Mouse (Mus musculus): ENCODE measurements around the gene Kcnd3. TPM values are rescaled to one million over a fixed set of nuclear protein-coding genes. Genes with fewer than 3 reads are reported as not detected.

Gene Kcnd3
- total RNA-seq, 4 experiments from 2014 or later = 0.05 to 0.18 (median 0.14) TPM

DNA sequence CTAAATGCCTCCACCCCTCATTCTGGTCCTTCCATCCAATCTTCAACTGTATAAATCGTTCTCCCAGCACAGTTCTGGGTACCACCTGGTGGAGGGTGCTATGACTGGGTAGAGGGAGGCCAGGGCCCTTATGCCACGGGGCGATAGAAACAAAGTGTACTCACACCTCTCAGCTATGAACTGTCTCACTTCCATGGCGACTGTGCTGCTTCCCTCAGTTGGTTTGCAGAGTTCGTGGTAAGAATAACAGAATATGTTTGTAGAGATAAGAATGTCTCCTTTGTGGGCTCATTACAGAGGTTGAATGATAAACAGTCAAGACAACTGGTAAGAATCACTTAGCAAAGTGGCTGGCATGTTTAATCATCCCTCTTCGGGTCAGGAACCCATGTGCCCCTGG is 68.3 kb downstream of the Kcnd3 start:
- no peak for DNase-seq (ENCODE audit: low spot score in 2 of 2)

- peak in 1 of 2 experiments; percentile 25 for DNase-seq (ENCODE audit: low spot score in 2 of 2)
These were observed 69.1 kb downstream of the Kcnd3 start for GRCm38 (mm10) chr3:105521178-105521631.

DNA sequence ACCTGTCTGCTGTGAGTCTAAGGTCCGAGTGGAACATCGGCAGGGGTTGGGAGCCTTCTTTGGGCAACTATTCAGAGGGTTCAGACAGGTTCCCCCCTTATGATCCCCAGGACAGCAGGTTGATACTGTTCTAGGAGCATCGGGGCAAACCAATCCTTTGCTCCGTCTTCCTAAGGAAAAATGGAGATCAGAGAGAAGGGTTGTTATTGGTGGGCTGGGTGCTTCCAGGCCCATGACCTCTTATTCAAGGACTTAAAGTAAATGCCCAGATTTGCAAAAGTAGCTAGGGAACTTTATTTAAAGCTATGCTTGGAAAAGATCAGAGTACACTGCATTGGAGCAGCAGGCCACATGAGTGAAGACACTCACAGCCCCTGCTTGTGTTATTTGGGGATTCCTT is 69.5 kb downstream of the Kcnd3 start:
- DNase-seq (ENCODE audit: low spot score in 2 of 2) = no peak

DNA sequence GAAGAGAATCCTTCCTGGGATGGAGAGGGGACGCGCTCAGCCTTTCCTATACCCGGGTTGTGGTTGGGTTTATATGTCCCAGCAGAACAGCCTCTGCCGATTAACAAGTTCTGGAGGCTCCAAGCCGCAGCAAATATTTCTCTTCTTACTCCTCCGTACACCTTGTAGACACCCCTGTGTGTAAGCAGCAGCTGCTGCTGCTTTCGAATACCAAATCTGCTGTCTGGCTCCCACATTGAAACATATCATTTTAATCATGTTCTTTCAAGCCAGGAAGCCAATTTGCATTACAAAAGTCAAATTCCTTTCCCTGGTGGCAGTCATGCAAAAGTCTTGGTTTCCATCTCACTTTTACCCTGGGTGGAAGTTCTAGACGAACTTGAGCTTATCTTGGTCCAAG is 76.7 kb downstream of the Kcnd3 start:
- no peak for DNase-seq (ENCODE audit: low spot score in 2 of 2)

DNA sequence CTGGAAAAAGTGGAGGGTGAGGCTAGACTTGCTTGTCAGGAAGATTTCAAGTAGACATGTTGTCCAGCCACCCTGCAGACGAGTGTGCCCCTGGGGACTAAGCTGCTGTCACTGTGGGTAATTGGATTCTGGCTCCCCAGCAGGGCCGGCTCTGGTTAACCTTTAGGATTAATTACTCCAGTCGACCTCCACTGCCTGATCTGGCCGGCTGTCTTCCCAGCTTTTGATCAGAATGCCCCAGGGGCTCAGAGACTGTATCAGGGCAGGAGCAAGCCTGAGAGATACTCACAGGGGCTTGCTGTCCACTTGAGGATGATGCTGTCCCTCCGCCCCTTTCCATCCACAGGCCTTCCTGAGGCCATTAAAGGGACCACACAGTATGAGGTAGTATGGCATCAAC is 77.6 kb downstream of the Kcnd3 start:
- DNase-seq (ENCODE audit: low spot score in 2 of 2) = no peak

GRCm38 (mm10) chr3:105530363-105531130 is 78.4 kb downstream of the Kcnd3 start:
- DNase-seq (ENCODE audit: low spot score in 2 of 2) = no peak

- DNase-seq (ENCODE audit: low spot score in 2 of 2) = no peak
These were observed 86.3 kb downstream of the Kcnd3 start for GRCm38 (mm10) chr3:105538406-105538805.

GRCm38 (mm10) chr3:105538819-105539607 is 86.9 kb downstream of the Kcnd3 start:
- no peak for DNase-seq (ENCODE audit: low spot score in 2 of 2)

GRCm38 (mm10) chr3:105542741-105543140 is 90.6 kb downstream of the Kcnd3 start:
- DNase-seq (ENCODE audit: low spot score in 2 of 2) = no peak

DNA sequence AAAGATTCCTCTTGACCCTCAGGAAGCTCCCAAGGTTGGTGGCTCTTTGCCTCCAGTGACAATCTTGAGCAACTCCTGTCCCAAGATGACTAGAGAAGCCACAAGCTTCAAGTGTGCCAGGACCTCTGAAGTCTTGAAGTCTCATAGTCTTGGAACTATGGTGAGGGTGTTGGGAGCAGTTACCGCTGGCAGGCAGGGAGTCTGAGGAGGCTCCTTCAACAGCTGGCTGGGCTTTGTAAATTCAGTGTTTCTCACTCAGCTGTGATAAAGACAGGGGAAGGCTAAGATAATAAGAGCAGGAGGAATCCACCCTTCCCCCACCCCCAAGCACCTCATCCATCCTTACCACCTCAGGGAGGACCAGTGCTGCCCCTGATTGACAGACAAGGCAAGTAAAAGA is 92.0 kb downstream of the Kcnd3 start:
- no peak for DNase-seq (ENCODE audit: low spot score in 2 of 2)

- no peak for DNase-seq (ENCODE audit: low spot score in 2 of 2)
These were observed 94.5 kb downstream of the Kcnd3 start for GRCm38 (mm10) chr3:105546611-105547071.

GRCm38 (mm10) chr3:105548074-105548771 is 96.1 kb downstream of the Kcnd3 start:
- DNase-seq (ENCODE audit: low spot score in 2 of 2) = no peak

DNA sequence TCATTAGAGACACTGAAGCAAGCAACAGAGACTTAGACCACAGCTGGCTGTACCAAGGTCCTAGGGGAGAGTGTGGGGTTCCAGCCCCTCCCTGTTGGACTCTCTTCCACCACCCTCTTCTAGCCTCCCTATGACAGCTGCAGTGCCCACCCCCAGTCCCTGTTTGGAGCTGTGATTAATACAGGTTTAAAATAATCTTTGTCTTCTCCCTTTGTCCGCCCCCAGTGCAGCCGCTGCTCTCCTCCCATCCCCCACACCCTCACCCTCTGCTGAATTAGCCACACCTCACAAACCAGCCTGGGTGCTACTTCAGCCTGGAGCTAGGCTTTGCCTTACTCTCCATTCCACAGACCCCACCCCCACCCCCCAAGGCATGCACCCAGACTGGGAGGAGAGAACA is 107.3 kb downstream of the Kcnd3 start:
- no peak for DNase-seq (ENCODE audit: low spot score in 2 of 2)

- no peak for DNase-seq (ENCODE audit: low spot score in 2 of 2)
These were observed 114.8 kb downstream of the Kcnd3 start for GRCm38 (mm10) chr3:105566973-105567372.

GRCm38 (mm10) chr3:105567472-105567871 is 115.3 kb downstream of the Kcnd3 start:
- no peak for DNase-seq (ENCODE audit: low spot score in 2 of 2)

- no peak for DNase-seq (ENCODE audit: low spot score in 2 of 2)
These were observed 116.3 kb downstream of the Kcnd3 start for GRCm38 (mm10) chr3:105568403-105568802.

- DNase-seq (ENCODE audit: low spot score in 2 of 2) = no peak
These were observed 116.7 kb downstream of the Kcnd3 start for GRCm38 (mm10) chr3:105568851-105569250.

DNA sequence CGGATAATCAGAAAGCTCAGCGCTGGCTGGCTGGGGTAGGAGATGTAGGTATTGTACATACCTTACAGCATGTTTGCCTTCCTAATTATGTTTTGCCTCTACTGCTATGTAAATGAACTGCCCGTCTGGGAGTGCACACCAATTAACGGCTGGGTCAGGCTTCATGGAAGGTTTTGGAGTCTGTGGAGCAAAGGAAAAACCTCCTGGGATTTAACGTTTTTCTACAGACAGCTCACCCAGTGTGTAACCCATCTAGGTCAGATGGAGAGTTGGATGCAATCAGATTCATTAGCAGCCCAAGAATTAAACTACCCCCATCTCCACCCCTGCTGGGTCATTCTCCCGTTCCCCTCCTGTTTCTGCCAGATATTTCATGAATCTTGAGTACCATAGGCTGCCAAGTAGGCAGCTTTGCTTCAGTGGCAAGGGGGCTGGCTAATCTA is 117.2 kb downstream of the Kcnd3 start:
- DNase-seq (ENCODE audit: low spot score in 2 of 2) = no peak

DNA sequence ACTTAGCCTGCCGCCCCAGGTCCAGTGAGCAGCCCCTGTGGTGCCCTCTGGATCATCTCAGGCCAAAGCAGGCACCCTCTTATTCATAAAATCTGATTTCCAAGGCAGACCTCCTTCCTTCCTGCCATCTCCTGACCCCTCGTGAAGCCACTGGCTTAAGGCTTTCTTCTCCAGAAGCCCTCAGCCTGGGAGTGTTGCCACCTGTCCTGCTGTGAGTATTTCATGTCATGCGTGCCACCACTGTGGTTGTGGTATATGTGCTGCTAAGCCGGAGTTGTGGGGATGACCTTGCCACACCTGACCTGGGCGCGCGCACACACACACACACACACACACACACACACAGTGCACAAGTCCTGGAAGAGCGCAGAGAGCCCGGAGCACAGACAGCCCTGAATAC is 117.8 kb downstream of the Kcnd3 start:
- DNase-seq (ENCODE audit: low spot score in 2 of 2) = no peak

GRCm38 (mm10) chr3:105570818-105571217 is 118.7 kb downstream of the Kcnd3 start:
- DNase-seq (ENCODE audit: low spot score in 2 of 2) = no peak

DNA sequence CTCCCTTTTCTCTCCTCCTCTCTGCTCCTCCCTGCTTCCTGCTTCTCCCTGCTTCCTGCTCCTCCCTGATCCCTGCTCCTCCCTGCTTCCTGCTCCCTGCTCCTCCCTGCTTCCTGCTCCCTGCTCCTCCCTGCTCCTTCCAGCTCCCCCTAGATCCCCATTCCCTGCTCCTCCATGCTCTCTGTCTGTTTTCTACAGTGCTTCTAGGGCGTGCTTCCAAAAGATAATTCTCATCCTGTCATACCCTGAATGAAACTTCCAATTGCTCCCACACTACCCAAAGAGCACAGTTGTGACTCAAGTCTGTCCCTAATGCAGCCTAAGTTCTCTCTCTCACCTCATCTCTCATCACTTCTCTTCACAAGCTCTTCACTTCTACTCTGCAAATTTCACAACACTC is 119.8 kb downstream of the Kcnd3 start:
- DNase-seq (ENCODE audit: low spot score in 2 of 2) = no peak

DNA sequence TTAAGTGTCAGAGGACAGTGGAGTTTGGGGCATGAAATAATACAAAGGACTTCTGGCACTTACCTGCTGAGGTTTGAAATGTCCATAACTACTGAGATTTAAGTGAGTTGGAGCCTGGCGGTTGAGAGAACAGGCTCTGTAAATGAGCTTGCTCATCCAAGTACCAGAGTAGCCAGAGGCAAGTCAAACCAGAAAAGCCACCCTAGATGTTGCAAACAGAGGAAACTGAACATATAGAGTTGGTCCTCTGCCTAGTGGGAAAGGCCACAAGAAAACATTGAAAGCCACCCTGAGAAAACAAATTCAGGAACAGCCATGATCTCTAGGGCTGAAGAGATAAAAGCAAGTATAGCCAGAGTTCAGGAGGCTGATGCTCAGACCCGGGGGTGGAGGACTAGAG is 121.0 kb downstream of the Kcnd3 start:
- no peak for DNase-seq (ENCODE audit: low spot score in 2 of 2)
